Mouse (Mus musculus): ENCODE measurements around the gene Mapk10. TPM values are rescaled to one million over a fixed set of nuclear protein-coding genes. Genes with fewer than 3 reads are reported as not detected.
"Not testable (repeated sequence)": the region's sequence is repeated elsewhere in the genome, so short reads cannot be mapped to it uniquely, and the experiment has no call there.

The Mapk10 gene
- polyA plus RNA-seq, 1 experiment from 2014 or later, result 72.0 TPM

DNA sequence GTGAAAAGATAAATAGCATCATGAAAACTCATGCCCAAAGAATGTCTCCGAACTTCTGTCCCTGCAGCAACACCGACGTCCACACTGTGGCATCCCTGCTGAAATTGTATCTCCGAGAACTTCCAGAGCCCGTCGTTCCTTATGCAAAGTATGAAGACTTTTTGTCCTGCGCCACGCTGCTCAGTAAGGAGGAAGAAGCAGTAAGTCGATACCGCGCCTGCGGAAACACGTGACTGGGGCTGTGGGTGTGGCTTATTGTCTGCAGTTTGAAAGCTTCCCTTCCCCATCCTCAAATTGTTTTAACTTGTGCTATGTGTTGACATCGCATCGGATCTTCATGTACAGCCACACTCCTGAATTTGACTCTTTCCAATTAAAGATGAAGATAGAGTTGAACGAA lies 335.5 kb downstream of the Mapk10 start:
- H3K9ac ChIP-seq, result no peak overlapping the region
- H3K27ac ChIP-seq, result no peak overlapping the region
- no peak overlapping the region for H3K4me2 ChIP-seq (replicated peaks)
- H3K4me3 ChIP-seq, result no peak overlapping the region
- 78% methylated on average over 16 of the region's 16 CpGs for WGBS
- no peaks in the 10 kb centered on the region for H3K36me3 ChIP-seq
- H3K9me3 ChIP-seq, result no peaks in the 10 kb centered on the region
- ATAC-seq (ENCODE audit: low FRiP score, low read depth), result no peak
- H3K27me3 ChIP-seq (replicated peaks), result no peaks in the 10 kb centered on the region
- no peaks in the 10 kb centered on the region for H3K4me1 ChIP-seq

- WGBS, result 56% methylated on average over 11 of the region's 11 CpGs
- Histone ChIP-seq H3K9me3 (no peaks in the 10 kb centered on the region), H3K27ac (no peak overlapping the region), H3K4me3 (no peak overlapping the region), H3K4me2 (replicated peaks) (no peak overlapping the region), H3K36me3 (no peaks in the 10 kb centered on the region), H3K4me1 (no peaks in the 10 kb centered on the region), H3K9ac (no peak overlapping the region), H3K27me3 (replicated peaks) (no peaks in the 10 kb centered on the region)
- no peak for ATAC-seq (ENCODE audit: low FRiP score, low read depth)
Measured at GRCm38 (mm10) chr5:102874605-102875298, 336.4 kb downstream of the Mapk10 start.

DNA sequence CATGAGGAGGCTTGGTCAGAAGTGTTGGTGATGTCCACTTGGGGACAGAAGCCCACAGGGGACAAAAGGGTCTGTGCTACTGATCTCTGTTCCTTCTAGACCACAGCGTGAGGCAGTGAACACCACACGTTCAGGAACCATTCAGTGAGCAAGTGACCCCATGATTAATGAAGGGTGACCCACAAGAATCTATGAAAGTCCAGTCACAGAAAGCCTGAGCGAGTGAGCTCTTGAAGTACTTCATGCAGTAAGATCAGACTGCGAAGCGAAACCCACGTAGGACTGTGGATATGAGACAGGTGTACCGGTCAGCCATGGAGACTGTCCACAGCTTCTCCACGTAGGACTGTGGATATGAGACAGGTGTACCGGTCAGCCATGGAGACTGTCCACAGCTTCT lies 338.1 kb downstream of the Mapk10 start:
- H3K4me3 ChIP-seq; H3K9me3 ChIP-seq; H3K36me3 ChIP-seq; H3K4me2 ChIP-seq (replicated peaks); H3K27me3 ChIP-seq (replicated peaks); ATAC-seq (ENCODE audit: low FRiP score, low read depth); H3K4me1 ChIP-seq; H3K27ac ChIP-seq; H3K9ac ChIP-seq: not testable (repeated sequence)
- WGBS, result 87% methylated on average over 9 of the region's 9 CpGs

DNA sequence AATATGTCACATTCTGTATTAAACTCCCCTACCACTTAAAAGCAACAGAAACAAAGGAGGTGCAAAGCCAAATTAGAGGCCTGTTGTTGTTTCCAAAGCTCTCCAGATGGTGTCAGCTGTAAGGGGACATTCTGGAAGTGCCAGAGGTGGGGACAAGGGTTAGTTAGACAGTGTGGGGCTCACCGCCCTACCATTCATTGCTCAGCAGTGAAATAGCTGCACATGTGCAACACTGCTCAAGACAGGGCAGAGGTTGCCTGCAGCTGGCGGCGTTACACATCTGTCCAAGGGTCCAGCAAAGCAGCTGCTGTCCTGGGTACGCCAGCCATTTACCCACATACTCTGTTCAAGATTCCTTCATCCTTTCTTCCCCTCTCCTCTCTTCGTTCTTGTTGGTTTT lies 342.9 kb downstream of the Mapk10 start:
- ATAC-seq (ENCODE audit: low FRiP score, low read depth), result no peak
- 44% methylated on average over 5 of the region's 5 CpGs for WGBS
- no peak overlapping the region for H3K9ac ChIP-seq
- H3K4me1 ChIP-seq, result no peaks in the 10 kb centered on the region
- no peak overlapping the region for H3K27ac ChIP-seq
- H3K36me3 ChIP-seq, result no peaks in the 10 kb centered on the region
- H3K27me3 ChIP-seq (replicated peaks), result no peaks in the 10 kb centered on the region
- no peak overlapping the region for H3K4me2 ChIP-seq (replicated peaks)
- no peaks in the 10 kb centered on the region for H3K9me3 ChIP-seq
- no peak overlapping the region for H3K4me3 ChIP-seq

- H3K27ac ChIP-seq, result no peak overlapping the region
- WGBS, result 80% methylated on average over 11 of the region's 11 CpGs
Measured at GRCm38 (mm10) chr5:102859749-102860148, 351.4 kb downstream of the Mapk10 start.

DNA sequence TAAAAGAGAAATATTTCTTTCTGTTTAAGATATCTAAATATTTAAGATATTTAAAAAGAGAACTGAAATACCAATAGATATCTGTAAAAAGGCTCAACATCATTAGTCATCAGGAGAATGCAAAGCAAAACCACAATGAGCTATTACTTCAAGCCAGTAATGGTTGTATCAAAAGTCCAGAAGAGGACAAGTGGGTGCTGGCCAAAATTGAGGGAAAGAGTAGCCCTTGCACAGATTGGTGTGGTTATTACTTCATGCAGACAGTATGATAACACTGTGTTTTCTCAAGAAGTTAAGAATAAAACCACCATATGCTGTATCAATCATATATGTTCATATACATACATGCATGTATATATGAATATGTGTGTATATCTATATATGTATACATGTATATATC lies 353.1 kb downstream of the Mapk10 start:
- Histone ChIP-seq H3K4me3 (no peak overlapping the region), H3K9ac (no peak overlapping the region), H3K9me3 (no peaks in the 10 kb centered on the region), H3K27me3 (replicated peaks) (no peaks in the 10 kb centered on the region), H3K27ac (no peak overlapping the region), H3K4me2 (replicated peaks) (no peak overlapping the region), H3K36me3 (no peaks in the 10 kb centered on the region), H3K4me1 (no peaks in the 10 kb centered on the region)
- no peak for ATAC-seq (ENCODE audit: low FRiP score, low read depth)

More at GRCm38 (mm10) chr5:102859749-102860148, 351.4 kb downstream of the Mapk10 start:
- Histone ChIP-seq H3K4me2 (replicated peaks) (no peak overlapping the region), H3K9ac (no peak overlapping the region), H3K36me3 (no peaks in the 10 kb centered on the region), H3K4me1 (no peaks in the 10 kb centered on the region), H3K27me3 (replicated peaks) (no peaks in the 10 kb centered on the region), H3K4me3 (no peak overlapping the region), H3K9me3 (no peaks in the 10 kb centered on the region)
- no peak for ATAC-seq (ENCODE audit: low FRiP score, low read depth)

Other genes starting within 250 kb of the Mapk10 start
- gene Ptpn13, start 213.9 kb upstream of the Mapk10 start, polyA plus RNA-seq (2016; fragmentation: Nextera tagmentation; extraction: Ambion mirVana), result 14.1 and 14.4 TPM in 2 replicates